Mouse (Mus musculus): ENCODE results near the gene Kcnn3.

The Kcnn3 gene

DNA sequence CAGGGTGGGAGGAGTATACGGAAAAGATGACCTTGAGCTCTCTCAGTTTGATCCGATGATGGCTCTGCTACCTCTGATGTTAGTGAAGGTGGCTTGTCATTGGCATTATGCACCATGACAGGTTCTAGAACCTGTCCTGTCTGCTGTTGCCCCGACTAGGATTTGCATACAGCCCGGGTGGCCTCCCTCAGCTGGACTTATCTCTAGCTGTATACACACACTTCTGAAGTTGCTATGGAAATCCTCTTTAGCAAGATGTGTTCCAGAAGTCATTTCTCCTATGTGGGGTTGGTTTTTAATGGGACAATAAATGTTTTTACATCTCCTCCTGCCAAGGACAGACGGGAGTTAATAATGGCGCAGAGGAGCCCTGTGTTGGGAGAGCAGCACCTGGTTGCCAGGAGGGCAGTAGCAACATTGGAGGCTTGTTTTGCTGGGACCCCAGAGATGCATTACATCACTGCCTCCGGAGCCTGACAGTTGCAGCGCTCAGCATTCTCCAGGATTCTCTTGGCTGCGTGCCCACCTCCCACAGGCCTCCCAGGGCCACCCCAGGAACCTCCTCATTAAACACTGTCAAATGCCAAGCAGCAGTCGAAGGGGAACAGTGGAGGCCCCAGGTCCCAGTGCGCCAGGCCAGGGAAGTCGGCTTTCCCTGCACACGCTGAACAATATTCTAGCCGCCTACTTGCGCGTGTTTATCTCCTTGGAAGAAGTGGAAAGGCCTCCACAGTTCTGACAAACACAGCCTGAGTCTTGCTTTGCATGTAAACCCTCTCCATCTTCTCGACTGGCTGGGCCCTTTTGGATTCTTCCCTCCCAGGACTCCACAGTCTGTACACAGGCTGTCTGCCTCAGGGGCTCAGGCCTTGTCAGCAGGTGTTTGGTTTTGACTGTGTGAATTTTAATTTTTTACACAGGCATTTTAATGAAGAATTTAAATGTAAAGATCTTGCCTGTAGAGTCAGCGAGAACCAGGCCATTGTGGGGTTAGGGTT lies 93.9 kb downstream of the Kcnn3 start:
- DNase-seq (ENCODE audit: low read depth, low spot score): no peak

DNA sequence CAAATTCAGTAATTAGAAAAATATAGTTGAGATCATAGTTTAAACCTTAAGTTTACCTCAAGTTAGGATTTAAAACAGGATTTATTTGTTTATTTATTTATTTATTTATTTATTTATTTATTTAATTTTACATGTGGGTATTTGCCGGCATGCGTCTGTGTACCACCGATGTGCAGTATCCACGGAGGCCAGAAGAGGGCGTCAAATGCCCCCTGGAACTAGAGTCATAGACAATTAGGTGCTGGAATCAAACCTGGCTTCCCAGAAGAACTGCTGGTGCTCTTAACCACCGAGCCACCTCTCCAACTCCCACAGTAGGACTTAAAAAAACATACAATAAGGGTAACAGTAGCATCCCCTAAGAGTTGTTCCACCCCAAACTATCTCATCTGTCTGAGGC lies 96.9 kb downstream of the Kcnn3 start:
- no peak for DNase-seq (ENCODE audit: low read depth, low spot score)

DNA sequence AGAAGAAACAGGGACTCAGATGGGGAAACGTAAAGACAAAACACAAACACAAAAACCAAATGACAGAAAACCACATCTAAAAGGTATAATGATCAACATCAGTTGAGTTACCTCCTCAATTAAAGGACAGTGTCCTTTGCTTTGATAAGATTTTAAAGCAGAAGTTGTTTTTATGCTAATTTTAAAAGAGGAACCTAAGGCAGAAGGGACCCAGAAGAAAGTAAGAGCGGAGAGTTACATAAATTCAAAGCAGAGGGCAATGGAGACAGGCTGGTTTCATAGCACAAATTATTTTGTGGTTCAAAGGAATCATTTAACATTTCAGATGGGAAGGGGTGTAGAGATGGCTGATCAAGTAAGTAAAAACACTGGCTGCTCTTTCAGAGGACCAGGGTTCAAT lies 97.4 kb downstream of the Kcnn3 start:
- no peak for DNase-seq (ENCODE audit: low read depth, low spot score)

DNA sequence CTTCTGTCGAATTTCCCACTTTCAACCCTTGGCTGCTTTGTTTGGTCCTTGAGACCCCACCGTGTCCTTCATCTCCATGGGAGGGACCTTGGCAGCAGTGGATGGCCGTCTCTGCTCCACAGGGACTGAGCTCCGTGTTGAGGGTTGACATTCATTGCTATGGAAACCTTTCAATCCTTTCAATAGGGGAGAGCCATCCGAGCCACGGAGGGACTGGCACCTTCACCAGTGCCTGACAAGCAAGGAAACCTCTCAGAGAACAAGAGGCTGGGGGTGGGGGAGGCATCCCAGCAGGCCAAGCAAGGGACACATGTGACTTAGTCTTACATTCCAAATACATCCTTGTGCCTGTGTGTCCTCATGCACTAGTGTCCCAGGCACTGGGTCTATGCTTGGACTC lies 102.9 kb downstream of the Kcnn3 start:
- no peak for DNase-seq (ENCODE audit: low read depth, low spot score)

DNA sequence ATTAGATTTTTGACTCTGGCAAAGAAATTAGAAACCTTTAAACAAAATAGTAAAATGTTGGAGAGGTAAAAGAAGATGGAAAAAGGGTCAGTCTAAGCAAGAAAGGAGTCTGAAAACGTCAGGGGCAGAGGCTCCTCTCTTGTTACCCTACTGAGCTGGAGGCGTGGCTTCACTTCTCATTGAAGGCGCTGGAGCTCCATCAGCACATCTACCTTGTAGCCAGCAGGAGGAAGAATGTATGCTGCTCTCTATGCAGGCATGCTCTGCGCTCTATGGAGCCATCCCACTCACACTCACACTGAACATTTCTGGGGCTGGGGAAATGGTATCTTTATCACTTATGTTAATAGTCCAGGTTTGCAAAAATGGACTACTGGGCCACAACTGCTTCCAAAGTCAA lies 103.6 kb downstream of the Kcnn3 start:
- DNase-seq (ENCODE audit: low read depth, low spot score): no peak

DNA sequence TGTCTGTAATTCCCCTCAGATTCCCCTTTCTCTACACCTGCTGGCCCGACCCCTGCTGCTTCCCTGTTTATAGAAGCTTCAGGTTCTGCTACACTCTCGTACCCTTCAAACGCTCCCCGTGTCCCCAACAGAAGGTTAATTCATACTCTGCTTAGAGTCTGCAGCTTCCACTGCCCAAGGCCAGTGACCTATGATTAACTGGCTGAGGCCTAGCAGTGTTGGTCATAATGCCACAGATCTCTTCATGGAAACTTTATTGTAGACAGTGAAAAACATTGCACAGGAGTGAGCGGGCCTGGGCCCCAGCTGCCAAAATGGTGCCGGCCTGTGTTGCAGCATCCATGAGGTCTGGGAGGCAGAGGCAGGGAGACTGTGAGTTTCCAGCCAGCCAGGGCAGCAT lies 104.0 kb downstream of the Kcnn3 start:
- no peak for DNase-seq (ENCODE audit: low read depth, low spot score)

DNA sequence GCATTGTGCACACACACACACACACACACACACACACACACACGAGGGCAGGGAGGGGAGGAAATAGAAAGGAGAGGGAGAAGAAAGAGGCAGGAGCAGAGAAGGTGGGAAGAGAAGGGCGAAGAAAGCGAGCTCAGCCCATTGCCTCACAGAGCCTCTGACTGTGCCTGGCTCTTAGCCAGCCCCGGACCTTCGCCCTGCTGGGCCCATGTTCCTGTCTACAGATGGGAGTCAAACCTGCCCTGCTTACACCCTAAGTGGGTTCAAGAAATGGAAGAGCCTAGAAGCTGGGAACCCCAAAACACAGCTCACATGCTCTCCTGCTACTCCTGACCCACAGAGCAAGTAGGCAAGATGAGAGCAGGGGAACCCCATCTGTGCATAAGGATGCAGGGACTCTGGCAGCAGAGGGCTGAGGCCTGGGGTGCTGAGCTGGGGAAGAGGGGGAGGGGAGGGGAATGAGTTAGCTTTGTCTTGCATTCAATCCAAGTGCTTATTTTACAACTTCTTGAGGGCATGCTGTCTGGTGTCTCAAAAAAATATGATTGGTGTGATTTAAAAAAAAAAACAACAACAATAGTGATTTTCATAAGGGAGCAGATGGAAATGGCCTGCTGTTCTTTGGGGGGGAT lies 105.0 kb downstream of the Kcnn3 start:
- no peak for DNase-seq (ENCODE audit: low read depth, low spot score)

DNA sequence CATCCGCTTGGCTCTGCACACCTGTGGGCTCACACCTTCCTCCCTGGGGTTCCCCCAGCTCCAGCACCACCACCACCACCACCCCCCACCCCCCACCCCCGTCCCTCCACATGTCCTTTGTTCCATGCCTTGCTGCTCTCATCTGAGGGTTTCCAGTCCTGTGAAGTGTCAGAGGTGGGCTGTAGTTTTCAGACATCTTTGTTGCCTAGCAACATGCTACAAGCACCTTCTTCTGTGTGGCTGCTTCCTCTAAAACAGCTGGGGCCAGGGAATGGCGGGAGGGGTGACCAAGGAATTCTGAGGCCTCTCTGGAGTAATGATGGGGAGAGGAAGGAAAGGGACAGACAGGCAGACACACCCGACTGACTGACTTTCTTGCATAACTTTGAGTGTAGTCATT lies 106.6 kb downstream of the Kcnn3 start:
- DNase-seq (ENCODE audit: low read depth, low spot score): no peak

DNA sequence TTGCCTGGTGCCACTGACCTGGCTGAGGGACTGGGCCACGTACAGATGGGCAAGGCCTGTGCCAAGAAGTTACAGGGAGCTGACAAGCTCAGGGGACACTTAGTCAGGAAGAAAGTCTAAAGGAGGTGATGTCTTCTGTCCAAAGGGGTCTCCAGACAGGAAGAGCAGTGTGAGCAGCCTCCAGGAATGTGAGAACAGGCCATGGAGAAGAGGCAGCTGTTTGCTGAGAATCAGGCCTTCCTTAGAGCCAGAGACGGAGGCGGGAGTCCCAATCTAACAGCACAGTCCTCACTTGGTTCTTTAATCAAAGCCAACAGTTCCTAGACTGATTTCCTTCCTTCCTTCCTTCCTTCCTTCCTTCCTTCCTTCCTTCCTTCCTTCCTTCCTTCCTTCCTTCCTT lies 109.8 kb downstream of the Kcnn3 start:
- DNase-seq (ENCODE audit: low read depth, low spot score): no peak

DNA sequence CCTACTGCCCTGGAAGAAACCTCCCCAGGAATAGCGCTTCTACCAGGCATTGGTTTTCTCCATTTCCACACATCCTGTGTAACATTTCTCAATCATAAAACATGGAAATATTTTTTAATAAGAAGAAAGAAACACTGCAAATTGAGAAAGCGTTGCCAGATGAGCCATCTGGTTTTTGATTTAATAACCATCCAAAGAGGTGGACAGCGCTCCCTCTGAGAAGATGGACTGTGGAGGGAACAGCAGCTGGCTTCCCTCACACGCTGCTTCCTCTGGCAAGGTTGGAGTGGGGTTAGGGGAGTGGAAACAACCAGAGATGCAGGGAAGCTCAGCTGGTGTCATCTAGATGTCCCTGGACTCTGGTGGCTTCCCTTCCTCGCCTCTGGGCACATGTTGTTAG lies 111.8 kb downstream of the Kcnn3 start:
- no peak for DNase-seq (ENCODE audit: low read depth, low spot score)

DNA sequence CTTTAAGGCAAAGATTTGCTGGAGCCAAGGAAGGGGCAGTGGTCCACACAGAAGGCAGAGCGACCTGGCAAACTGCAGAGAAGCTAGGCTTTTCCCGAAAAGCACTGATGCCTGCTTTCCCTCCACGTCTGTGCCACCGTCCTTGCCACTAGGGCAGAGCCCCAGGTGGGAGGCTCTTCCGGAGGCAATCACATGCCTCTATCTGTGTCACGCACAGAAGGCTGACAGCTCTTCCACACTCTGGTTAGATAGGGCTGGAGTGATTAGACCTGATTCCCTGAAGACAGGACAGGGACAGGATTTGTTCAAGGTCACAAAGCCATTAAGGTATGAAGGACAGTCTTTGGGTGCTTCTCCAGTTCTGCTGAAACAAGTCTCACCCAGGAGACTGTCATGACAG lies 113.6 kb downstream of the Kcnn3 start:
- DNase-seq (ENCODE audit: low read depth, low spot score): no peak

DNA sequence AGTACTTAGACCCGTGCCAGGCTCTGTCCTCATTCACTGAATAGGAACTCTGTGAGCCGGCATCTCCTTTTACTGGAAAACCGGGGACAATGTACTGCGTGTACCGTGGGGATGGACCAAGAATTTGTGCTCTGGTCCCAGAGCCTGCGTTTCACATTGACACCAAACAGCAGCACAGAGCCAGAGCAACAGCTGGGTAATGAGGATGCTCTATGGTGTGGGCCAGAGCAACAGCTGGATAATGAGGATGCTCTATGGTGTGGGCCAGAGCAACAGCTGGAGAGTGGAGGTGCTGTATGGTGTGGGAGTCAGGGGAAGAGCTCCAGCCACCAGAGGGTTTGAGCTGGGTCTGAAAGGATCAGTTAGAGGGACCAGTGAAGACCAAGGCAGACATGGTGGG lies 114.0 kb downstream of the Kcnn3 start:
- no peak for DNase-seq (ENCODE audit: low read depth, low spot score)

DNA sequence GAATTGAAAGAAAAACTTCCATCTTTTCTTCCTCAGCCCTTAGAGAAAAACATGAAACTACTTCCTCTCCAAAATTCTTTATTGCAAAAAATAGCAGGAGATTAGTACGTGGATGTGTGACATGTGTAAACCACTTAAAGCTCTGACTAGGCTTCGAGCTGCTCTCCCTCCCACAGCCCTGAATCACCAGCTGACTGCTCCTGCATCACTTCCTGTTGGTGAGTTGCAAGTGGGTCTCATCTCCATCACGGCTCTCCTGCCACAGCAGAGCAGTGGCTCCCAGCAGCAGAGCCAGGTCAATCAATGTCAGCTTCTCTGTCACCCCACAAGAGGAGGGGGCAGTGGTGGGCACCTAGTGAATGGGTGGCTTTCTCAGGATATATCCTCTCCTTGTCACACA lies 120.8 kb downstream of the Kcnn3 start:
- DNase-seq (ENCODE audit: low read depth, low spot score): no peak

DNA sequence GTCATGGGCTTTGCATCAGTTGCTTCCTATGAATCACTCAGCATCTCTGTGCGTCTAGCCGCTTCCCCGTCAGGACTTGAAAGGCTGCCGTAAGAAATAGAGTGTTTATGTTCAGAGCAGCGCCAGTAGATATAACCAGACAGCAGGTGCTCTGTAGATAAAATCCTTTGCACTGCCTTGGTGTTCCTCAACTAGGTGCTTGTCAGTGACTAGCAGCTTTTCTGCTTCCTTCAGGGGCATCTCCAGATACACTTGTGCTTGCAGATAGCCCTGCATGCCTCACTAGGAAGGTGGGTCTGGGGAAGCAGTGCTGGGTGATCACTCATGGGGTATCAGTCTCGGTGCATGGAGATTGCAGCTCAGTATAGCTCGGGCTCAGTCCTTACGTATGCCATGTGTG lies 123.4 kb downstream of the Kcnn3 start:
- DNase-seq (ENCODE audit: low read depth, low spot score): no peak

DNA sequence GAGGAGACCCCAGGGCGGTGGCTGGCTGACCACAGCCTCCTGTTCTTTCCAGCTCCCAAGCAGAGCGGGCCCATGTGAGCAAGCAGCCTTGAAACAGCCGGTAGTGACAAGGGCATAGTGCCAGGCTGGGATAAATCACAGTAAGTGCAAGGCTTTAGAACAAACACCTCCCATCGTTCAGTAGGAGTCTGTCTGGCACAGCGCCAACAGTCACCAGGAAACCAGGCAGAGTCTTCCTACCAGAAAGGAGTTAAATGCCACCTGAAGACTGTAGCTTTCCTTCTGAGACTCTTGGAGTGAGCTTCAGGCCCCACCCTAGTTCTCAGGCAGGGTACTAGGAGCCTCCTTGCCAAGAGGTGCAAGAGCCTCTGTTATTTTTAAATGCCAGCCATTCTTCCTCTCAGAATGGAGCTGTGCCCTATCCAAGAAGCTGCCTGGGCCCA lies 126.9 kb downstream of the Kcnn3 start:
- DNase-seq (ENCODE audit: low read depth, low spot score): no peak

DNA sequence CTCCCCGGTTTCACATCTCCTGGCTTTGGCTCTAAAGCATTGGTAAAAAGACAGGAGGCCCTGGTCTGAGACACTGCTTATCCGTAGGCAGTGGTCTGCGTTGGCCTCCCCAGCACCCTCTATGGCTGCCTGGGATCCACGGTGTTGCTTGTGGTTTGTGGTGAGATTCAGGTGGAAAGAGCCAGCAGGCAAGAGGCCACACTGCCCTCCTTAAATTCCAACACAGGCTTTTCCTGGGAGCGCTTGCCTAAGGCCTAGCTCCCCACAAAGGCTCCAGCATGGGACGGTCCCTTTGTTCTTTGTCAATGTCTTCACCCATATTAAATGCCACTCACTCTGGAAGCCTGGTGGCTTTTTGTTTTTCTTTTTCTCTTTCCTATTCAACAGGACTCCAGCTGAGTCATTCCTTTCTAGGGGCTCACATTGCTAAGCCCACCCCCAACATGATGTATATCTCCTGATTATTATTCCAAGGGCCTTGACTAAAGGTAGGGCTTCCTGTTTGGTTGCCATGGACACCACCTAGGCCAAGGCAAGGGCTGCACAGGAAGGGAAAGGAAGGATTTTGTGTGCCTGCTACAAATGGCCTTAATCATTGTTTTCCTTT lies 127.4 kb downstream of the Kcnn3 start:
- DNase-seq (ENCODE audit: low read depth, low spot score): no peak

DNA sequence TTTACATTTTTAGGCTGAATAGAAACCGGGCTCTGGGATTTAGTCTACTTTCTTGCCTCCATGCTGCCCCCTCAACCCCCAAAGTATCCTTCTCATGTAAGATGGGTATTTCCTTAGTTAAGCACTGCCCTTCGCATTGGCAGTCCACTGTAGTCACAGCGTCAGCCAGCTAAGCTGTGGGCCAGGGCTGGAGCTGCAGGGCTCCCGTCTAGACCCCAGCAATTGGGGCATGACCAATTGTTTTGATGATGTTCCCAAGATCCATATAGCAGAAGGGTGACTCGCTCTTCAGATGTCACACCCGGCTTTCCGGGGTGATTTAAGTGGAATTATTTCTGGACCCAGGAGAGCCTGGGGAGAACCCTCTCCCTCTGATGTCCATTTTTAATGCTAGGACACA lies 129.9 kb downstream of the Kcnn3 start:
- no peak for DNase-seq (ENCODE audit: low read depth, low spot score)

DNA sequence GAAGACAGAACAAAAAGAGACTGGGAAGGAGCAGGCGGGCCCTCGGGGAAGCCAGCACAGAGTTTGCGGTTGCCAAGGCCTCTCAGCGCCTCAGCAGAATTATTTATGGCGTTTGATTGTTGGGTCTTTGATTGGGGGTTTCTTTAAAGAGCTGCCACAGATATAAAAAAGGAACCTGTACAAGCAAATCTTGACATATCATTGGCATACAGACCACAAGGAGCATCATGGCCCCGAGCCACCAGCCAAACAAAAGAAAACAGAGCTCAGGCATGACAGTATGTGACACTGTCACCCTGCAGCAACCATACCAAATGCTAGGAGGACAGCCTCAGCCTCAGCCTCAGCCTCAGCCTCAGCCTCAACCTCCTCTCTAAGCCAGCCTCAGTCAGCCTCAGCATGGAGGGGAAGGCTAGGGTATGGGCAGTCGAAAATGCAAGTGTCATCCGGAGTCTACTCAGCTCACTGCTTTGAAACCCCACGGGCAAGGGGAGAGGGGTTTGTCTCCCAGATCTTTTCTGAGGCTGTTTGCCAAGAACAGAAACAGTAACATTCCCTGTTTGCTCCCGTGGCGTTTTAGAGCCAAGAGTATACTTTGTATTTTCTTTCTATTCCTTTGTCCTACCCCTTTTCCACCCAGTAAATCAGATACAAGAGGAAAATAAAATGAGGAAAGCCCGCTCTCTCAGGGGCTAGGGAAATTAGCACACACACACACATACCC lies 133.4 kb downstream of the Kcnn3 start:
- no peak for DNase-seq (ENCODE audit: low read depth, low spot score)

DNA sequence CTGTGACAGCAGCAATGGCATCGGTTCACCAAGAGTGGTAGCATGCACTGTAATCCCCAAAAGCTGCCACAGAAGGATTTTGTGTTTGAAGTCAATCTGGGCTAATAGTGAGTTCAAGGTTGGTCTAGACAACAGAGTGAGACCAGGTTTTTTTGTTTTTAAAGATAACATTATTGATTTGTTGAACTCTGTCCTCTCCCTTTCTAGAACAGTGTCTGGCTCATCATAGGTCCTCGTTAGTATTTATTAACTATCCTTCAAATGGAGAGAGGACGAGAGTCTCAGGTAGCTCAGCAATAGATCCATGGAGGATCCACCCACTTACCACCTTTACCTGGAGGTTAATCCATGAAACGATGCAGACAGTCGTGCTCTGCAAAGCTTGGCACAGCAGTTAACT lies 137.1 kb downstream of the Kcnn3 start:
- DNase-seq (ENCODE audit: low read depth, low spot score): no peak

DNA sequence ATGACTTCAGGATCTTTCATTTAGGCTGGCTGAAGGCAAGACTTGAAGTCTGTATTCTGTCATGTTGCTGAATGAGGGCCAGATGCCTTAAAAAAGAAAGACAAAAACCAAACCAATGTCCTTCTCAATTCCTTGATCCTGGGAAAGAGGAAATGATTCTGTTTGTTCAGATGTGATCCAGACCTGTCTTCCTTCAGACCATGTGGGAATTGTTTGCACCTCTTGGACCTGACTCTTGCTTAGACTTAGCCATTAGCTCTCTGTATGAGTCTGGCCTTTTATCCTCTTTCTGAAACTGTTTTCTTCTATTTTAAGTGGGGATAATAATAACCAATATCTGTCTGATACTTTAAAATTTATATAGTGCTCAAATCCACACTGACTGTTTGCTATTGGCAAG lies 138.5 kb downstream of the Kcnn3 start:
- no peak for DNase-seq (ENCODE audit: low read depth, low spot score)

DNA sequence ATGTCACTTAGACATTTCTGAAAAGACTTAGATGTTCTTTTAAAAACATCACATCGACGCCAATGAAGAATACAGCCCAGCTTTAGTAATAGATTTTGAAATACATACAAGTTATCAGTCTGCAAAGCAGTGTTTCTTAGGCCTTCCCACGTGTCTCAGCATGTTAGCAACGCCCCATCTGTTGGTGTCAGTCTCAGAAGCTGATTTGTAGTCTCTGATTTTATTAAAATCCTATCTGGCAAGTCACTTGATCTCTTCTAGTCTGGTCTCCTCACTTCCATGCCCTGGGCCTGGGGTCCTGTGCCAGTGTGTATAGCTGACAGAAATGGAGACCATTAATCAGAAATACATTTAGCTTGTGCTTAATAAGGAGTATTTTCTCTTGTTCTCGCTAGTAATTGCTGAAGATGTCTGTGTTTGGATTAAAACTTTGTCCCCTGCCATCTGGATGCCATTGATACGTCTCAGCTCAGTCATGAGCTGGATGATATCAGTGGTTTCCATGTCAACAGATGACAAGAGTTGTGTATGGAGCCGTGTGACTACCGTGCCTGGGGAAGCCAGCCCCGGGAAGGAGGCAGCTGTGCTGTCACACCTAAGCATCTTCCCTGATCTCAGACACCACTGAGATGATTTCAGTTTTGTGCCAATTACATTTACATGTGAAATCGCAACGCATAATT lies 140.1 kb downstream of the Kcnn3 start:
- DNase-seq (ENCODE audit: low read depth, low spot score): no peak

Measured in brain, embryonic 18.5 days (tissue).